Mouse (Mus musculus) cortical plate, adult 2 months (tissue): Measurements from ENCODE around the gene Parp16.

ENCODE experiments used
- CTCF ChIP-seq: fragments of 200-500 bp; IDR thresholded peaks from 2 replicates; pipeline ENCODE4 v1.5.1; 2011; ENCODE audit warnings: mild to moderate bottlenecking, control low read depth, low read length; ENCODE audit not compliant: insufficient read depth; ENCODE audit errors: extremely low read depth
- POLR2A ChIP-seq: fragments of 200-500 bp; IDR thresholded peaks from 2 replicates; pipeline ENCODE4 v1.6.1; 2011; ENCODE audit warnings: mild to moderate bottlenecking, low read length, control low read depth; ENCODE audit not compliant: insufficient read depth; ENCODE audit errors: extremely low read depth

- TF ChIP-seq CTCF: no peak
- TF ChIP-seq POLR2A: no peak
Measured at GRCm38 (mm10) chr9:65162711-65163639, 32.2 kb upstream of the Parp16 start.
